Mouse (Mus musculus) CH12.LX (cell line): Measurements from ENCODE around the gene Cd200. TPM values are rescaled to one million over a fixed set of nuclear protein-coding genes. Genes with fewer than 3 reads are reported as not detected.
"Not testable (repeated sequence)": the region's sequence is repeated elsewhere in the genome, so short reads cannot be mapped to it uniquely, and the experiment has no call there.

Experiments used
- DNase-seq: peaks from one replicate; pipeline ENCODE4 v3.0.0-alpha.2; 2013; ENCODE audit errors: extremely low read depth
- H3K27ac ChIP-seq: 2 replicates; pipeline ENCODE4 v1.5.1; 2012; ENCODE audit warnings: low read depth, mild to moderate bottlenecking, control low read depth, moderate library complexity; ENCODE audit not compliant: insufficient read depth
- H3K27me3 ChIP-seq: replicated peaks from 2 replicates; pipeline ENCODE3; 2012; ENCODE audit warnings: inconsistent platforms
- H3K36me3 ChIP-seq, 2 experiments: replicated peaks in 1 of 2; 2 replicates each; pipeline versions ENCODE3 to v1.6.1; 2012; ENCODE audit warnings: inconsistent platforms in 1 of 2, low read length in 1 of 2, mild to moderate bottlenecking in 1 of 2, mixed read lengths in 1 of 2, moderate library complexity in 1 of 2; ENCODE audit not compliant: control insufficient read depth in 1 of 2, insufficient read depth in 1 of 2
- H3K4me1 ChIP-seq, 2 experiments: 2 replicates each; pipeline ENCODE4 v1.6.1; 2012; ENCODE audit warnings: inconsistent platforms in 1 of 2, moderate library complexity in 1 of 2; ENCODE audit not compliant: insufficient read depth in 2 of 2, control insufficient read depth in 1 of 2
- H3K4me2 ChIP-seq: 2 replicates; pipeline ENCODE4 v1.6.1; 2012; ENCODE audit warnings: low read depth, mild to moderate bottlenecking, control low read depth; ENCODE audit not compliant: poor library complexity, insufficient read depth, severe bottlenecking
- H3K4me3 ChIP-seq, 3 experiments: fragments of 150-350 bp in 1 of 3; sonication (generic) in 1 of 3; replicated peaks in 1 of 3; 2 replicates each; pipeline versions ENCODE3 to v1.5.1; 2011 to 2012; ENCODE audit warnings: low read depth in 2 of 3, low read length in 2 of 3, mild to moderate bottlenecking in 2 of 3, moderate library complexity in 2 of 3, control low read depth in 1 of 3, improper control_type of control experiment in 1 of 3, inconsistent platforms in 1 of 3, mixed read lengths in 1 of 3; ENCODE audit not compliant: poor library complexity in 1 of 3
- H3K79me2 ChIP-seq: replicated peaks from 2 replicates; pipeline ENCODE4 v1.6.1; 2012; ENCODE audit warnings: mild to moderate bottlenecking, moderate library complexity; ENCODE audit not compliant: control insufficient read depth, poor library complexity, insufficient read depth, severe bottlenecking; ENCODE audit errors: extremely low read depth
- H3K9ac ChIP-seq: 2 replicates; pipeline ENCODE4 v1.6.1; 2012; ENCODE audit warnings: low read depth, mild to moderate bottlenecking, control low read depth, moderate library complexity; ENCODE audit not compliant: insufficient read depth
- H3K9me3 ChIP-seq: replicated peaks from 2 replicates; pipeline ENCODE3; 2012; ENCODE audit warnings: low read length, inconsistent platforms, mixed read lengths
- BHLHE40 ChIP-seq: IDR thresholded peaks from 2 replicates; pipeline ENCODE4 v1.6.1; 2011; ENCODE audit warnings: mild to moderate bottlenecking, low read depth, low read length, improper control_type of control experiment
- CHD1 ChIP-seq: IDR thresholded peaks from 2 replicates; pipeline ENCODE4 v1.6.1; 2012; ENCODE audit warnings: low read depth, low read length, improper control_type of control experiment, inconsistent platforms
- EP300 ChIP-seq: IDR thresholded peaks from 2 replicates; pipeline ENCODE4 v1.6.1; 2011; ENCODE audit warnings: low read length, improper control_type of control experiment
- ETS1 ChIP-seq: conservative IDR thresholded peaks from 2 replicates; pipeline ENCODE4 v1.6.1; 2012; ENCODE audit warnings: low read depth, mild to moderate bottlenecking, inconsistent platforms, low read length, improper control_type of control experiment, moderate library complexity
- HCFC1 ChIP-seq: IDR thresholded peaks from 2 replicates; pipeline ENCODE4 v1.6.1; 2012; ENCODE audit warnings: low read depth, mild to moderate bottlenecking, inconsistent platforms, low read length, improper control_type of control experiment
- MAZ ChIP-seq: IDR thresholded peaks from 2 replicates; pipeline ENCODE4 v1.6.1; 2012; ENCODE audit warnings: low read depth, mild to moderate bottlenecking, inconsistent platforms, low read length, improper control_type of control experiment, moderate library complexity
- MYC ChIP-seq: IDR thresholded peaks from 2 replicates; pipeline ENCODE4 v1.6.1; 2011; ENCODE audit warnings: low read depth, mild to moderate bottlenecking, improper control_type of control experiment, low read length
- POLR2A ChIP-seq: IDR thresholded peaks from 2 replicates; pipeline ENCODE4 v1.6.1; 2011; ENCODE audit warnings: low read depth, mild to moderate bottlenecking, improper control_type of control experiment, low read length
- POLR2AphosphoS2 ChIP-seq: IDR thresholded peaks from 2 replicates; pipeline ENCODE4 v1.6.1; 2011; ENCODE audit warnings: low read depth, low read length, improper control_type of control experiment
- RAD21 ChIP-seq: IDR thresholded peaks from 2 replicates; pipeline ENCODE4 v1.6.1; 2011; ENCODE audit warnings: low read depth, mild to moderate bottlenecking, low read length, improper control_type of control experiment, moderate library complexity
- RCOR1 ChIP-seq: conservative IDR thresholded peaks from 2 replicates; pipeline ENCODE4 v1.6.1; 2012; ENCODE audit warnings: low read depth, mild to moderate bottlenecking, inconsistent platforms, low read length, improper control_type of control experiment
- ZC3H11A ChIP-seq: IDR thresholded peaks from 2 replicates; pipeline ENCODE4 v1.6.1; 2012; ENCODE audit warnings: low read depth, mild to moderate bottlenecking, inconsistent platforms, low read length, improper control_type of control experiment
- ZMIZ1 ChIP-seq: IDR thresholded peaks from 2 replicates; pipeline ENCODE4 v1.6.1; 2012; ENCODE audit warnings: low read depth, mild to moderate bottlenecking, inconsistent platforms, low read length, improper control_type of control experiment
- ZNF384 ChIP-seq: IDR thresholded peaks from 2 replicates; pipeline ENCODE4 v1.6.1; 2012; ENCODE audit warnings: low read depth, low read length, improper control_type of control experiment, inconsistent platforms
- dilution Hi-C: fragments of 300-500 bp; cut with MboI; formaldehyde crosslinking; loops from 2 replicates; pipeline ENCODE4 v1.14.3; 2020; ENCODE audit warnings: low sequenced_read_pairs; ENCODE audit not compliant: extremely low pct_unique_long_range_greater_than_20kb, extremely low pct_ligation_motif_present
- in situ Hi-C: fragments of 300-500 bp; cut with MboI; formaldehyde crosslinking; loops from 3 replicates; pipeline ENCODE4 v1.14.3; 2019; ENCODE audit warnings: low sequenced_read_pairs, low pct_ligation_motif_present, low pct_unique_long_range_greater_than_20kb, mixed read lengths
- polyA plus RNA-seq: library from polyadenylated mRNA; unstranded; fragments of >175 nt; gene quantifications from 2 replicates; pipeline ENCODE4 v1.2.1, GENCODE M21; 2012; ENCODE audit warnings: low read depth; ENCODE audit not compliant: insufficient read length
- total RNA-seq, 2 experiments: library from RNA; depleted of rRNA; stranded (reverse); fragments of 300-350 nt in 1 of 2; fragments of >200 nt in 1 of 2; gene quantifications; 2 replicates each; pipeline ENCODE4 v1.2.3; 2012 to 2014

Gene Cd200
- total and polyA plus RNA-seq, 3 experiments = 13.7 to 77.5 (median 17.0) TPM

DNA sequence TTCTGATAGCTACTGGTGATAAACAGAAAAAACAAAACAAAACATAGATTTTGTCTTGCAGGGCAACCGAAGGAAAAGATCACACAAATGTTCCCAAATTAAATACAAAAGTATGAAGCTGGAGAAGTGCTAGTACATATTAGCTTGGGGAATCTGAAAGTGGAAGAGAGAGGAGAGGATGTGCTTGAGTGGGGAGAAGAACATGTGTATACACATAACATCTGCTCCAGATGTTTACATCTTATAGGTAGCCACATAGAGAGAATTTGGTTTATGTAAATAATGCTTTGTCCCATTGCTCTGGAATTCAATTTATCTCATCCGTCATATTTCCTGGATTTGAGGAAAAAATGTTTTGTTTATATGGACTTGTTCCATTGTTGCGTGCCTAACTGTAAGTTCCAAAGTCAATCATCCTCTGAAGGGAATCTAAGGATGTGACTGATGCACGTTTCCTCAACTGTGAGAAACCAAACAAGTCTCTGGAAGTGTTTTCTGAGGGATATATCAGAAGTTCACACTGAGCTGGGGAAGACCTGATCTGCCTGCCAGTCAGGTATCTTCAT is 45.3 kb downstream of the Cd200 start:
- dilution Hi-C loops = no loop called here
- H3K79me2 ChIP-seq = no peaks in the 10 kb centered on the region

DNA sequence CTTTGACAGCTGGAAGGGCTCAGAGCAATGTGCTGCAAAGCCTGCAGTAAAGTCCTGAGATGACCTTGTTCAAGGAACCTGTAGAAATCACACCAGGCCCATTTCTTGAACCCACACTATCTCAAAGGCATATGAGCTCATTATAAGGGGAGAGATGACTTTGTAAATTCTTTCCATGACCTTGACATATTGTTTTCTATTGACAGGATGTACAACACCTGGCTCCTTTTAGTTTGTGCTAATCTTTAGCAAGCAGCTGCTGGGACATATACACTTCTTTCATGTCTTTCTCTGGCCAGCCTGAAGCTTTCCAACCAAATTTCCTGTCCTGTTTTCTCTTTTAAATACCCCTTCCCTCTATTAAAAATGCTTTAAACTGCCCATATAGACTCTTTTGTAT is 47.4 kb downstream of the Cd200 start:
- H3K9ac ChIP-seq = no peak overlapping the region
- TF ChIP-seq ZMIZ1 (no peak), POLR2A (no peak), ETS1 (no peak), MYC (no peak)
- H3K27me3 ChIP-seq = no peaks in the 10 kb centered on the region
- H3K79me2 ChIP-seq = no peaks in the 10 kb centered on the region
- H3K4me1 ChIP-seq = peaks cover 0 to 11% of the 10 kb centered on the region in 2 experiments; a peak in 1 of 4 replicates
- no peak for DNase-seq
- in situ Hi-C loops = no loop called here
- dilution Hi-C loops = no loop called here
- H3K36me3 ChIP-seq = no peaks in the 10 kb centered on the region
- H3K4me3 ChIP-seq = no peak overlapping the region
- H3K9me3 ChIP-seq = no peaks in the 10 kb centered on the region
- no peak overlapping the region for H3K4me2 ChIP-seq
- H3K27ac ChIP-seq = no peak overlapping the region

More for the DNA sequence above, 45.3 kb downstream of the Cd200 start:
- no peaks in the 10 kb centered on the region for H3K36me3 ChIP-seq
- no peak overlapping the region for H3K9ac ChIP-seq
- H3K27me3 ChIP-seq = no peaks in the 10 kb centered on the region
- in situ Hi-C loops = no loop called here
- no peak for DNase-seq
- TF ChIP-seq RAD21 (no peak), CHD1 (0 out of 2 replicates have a peak, but pooled peaks have one; percentile 23)
- H3K9me3 ChIP-seq = no peaks in the 10 kb centered on the region
- H3K4me2 ChIP-seq = no peak overlapping the region
- no peak overlapping the region for H3K27ac ChIP-seq
- H3K4me1 ChIP-seq = peaks cover 0 to 8% of the 10 kb centered on the region in 2 experiments; a peak in 1 of 4 replicates
- H3K4me3 ChIP-seq = no peak overlapping the region

DNA sequence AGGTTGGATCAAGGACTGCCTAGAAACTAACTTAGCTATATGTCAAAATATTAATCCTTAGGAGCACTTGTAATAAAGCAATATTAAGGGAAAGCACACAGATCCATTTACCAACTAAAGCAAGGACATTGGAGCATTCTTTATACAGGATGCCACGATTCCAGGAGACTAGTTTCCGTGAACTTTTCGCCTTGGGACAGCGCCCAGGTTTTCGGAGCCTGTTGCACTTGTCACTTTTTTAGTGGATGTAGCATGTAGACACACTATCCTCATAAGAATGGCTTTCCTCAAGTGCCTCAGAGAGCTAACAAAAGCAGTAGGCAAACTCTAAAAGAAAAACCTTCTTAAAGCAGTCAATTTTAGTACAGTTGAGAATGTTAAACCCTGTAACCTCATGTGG is 50.4 kb downstream of the Cd200 start:
- H3K9me3 ChIP-seq, H3K27me3 ChIP-seq, H3K4me2 ChIP-seq, dilution Hi-C loops, H3K4me3 ChIP-seq, H3K9ac ChIP-seq, H3K27ac ChIP-seq, H3K36me3 ChIP-seq, in situ Hi-C loops, H3K79me2 ChIP-seq, DNase-seq: not testable (repeated sequence)
- H3K4me1 ChIP-seq = peaks cover 0 to 11% of the 10 kb centered on the region in 2 experiments; a peak in 1 of 4 replicates

DNA sequence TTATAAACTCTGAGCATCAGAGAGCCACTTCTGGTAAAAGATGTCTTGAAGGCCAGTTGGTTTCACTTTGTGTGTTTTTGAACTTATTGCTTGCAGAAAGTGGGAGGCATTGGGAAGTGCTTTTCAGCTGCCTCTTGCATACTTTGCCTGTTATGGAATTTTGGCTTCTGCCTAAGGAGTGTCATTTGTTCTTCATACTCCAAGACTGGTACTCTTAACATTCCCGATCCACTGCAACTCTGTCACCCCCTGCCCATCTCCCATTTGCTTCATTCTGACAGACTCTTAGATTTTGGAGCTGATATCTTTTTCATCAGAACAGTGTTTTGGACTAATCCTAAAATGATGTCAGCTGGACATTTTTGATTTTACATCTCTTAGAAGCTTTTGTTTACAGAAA is 51.7 kb downstream of the Cd200 start:
- no peaks in the 10 kb centered on the region for H3K27me3 ChIP-seq
- H3K79me2 ChIP-seq = no peaks in the 10 kb centered on the region
- no peak for TF ChIP-seq EP300
- TF ChIP-seq ZNF384 = no peak
- TF ChIP-seq ZMIZ1 = no peak
- TF ChIP-seq RCOR1 = no peak
- TF ChIP-seq BHLHE40 = no peak
- TF ChIP-seq HCFC1 = no peak
- TF ChIP-seq POLR2AphosphoS2 = no peak
- TF ChIP-seq ZC3H11A = no peak
- no peak for TF ChIP-seq MAZ
- TF ChIP-seq ETS1 = no peak
- no peak overlapping the region for H3K4me2 ChIP-seq
- no peak overlapping the region for H3K9ac ChIP-seq
- in situ Hi-C loops (no loop called here), dilution Hi-C loops (no loop called here)
- DNase-seq = no peak
- no peak overlapping the region for H3K27ac ChIP-seq
- H3K4me1 ChIP-seq = 0 out of 4 replicates have a peak, but pooled peaks cover 0 to 7% of the 10 kb centered on the region in 2 experiments
- H3K36me3 ChIP-seq = no peaks in the 10 kb centered on the region
- H3K9me3 ChIP-seq = no peaks in the 10 kb centered on the region
- H3K4me3 ChIP-seq = no peak overlapping the region
